Mouse (Mus musculus): ENCODE data around the gene Gm11549. TPM values are rescaled to one million over a fixed set of nuclear protein-coding genes. Genes with fewer than 3 reads are reported as not detected.

Gm11549 gene
- polyA plus RNA-seq, 2 experiments, result 0.01 TPM; not detected in 1

DNA sequence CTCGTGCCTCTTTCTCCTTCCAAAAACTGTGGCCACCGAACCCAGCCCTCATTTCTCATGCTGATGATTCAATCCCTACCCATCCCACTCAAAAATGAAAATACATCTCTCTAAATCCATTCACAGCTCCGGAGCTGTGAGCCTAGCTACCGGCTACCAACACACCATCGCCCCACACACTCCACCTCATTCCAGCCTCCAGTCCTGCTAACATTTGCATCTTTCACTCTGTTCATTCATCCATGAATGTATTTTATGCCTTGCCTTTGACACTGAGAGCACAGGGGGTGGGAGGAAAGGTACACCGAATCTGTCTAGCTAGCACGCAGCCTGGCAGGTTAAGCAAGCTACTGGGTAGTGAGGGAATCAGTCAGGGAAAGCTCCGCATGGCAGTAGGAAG lies 42.8 kb downstream of the Gm11549 start:
- DNase-seq (ENCODE audit: low read depth in 3 of 3, low spot score in 3 of 3) (no peak), ATAC-seq (ENCODE audit: insufficient read depth) (no peak)
- Histone ChIP-seq H3K4me3 (ENCODE audit: insufficient read depth in 1 of 2, low read depth in 2 of 2, low read length in 2 of 2) (no peak overlapping the region), H3K4me1 (replicated peaks; ENCODE audit: control insufficient read depth in 2 of 2, insufficient read depth in 2 of 2, low read length in 1 of 2) (peaks cover 4 to 9% of the 10 kb centered on the region in 2 experiments; a peak in 2 of 4 replicates), H3K27me3 (ENCODE audit: control insufficient read depth, insufficient read depth, low read length) (no peaks in the 10 kb centered on the region), H3K4me2 (ENCODE audit: low read depth) (no peak overlapping the region), H3K9ac (replicated peaks) (no peak overlapping the region), H3K36me3 (replicated peaks; ENCODE audit: control insufficient read depth, insufficient read depth, low read depth) (no peaks in the 10 kb centered on the region), H3K9me3 (ENCODE audit: control insufficient read depth, low read length) (no peaks in the 10 kb centered on the region), H3K27ac (no peak overlapping the region)
- TF ChIP-seq EP300 (IDR thresholded peaks at IDR 0.05; ENCODE audit: low read depth) (no peak), CTCF (IDR thresholded peaks at IDR 0.05; ENCODE audit: low read depth) (no peak)
- 73% methylated on average over 8 of the region's 8 CpGs for WGBS (ENCODE audit: insufficient replicate concordance)

DNA sequence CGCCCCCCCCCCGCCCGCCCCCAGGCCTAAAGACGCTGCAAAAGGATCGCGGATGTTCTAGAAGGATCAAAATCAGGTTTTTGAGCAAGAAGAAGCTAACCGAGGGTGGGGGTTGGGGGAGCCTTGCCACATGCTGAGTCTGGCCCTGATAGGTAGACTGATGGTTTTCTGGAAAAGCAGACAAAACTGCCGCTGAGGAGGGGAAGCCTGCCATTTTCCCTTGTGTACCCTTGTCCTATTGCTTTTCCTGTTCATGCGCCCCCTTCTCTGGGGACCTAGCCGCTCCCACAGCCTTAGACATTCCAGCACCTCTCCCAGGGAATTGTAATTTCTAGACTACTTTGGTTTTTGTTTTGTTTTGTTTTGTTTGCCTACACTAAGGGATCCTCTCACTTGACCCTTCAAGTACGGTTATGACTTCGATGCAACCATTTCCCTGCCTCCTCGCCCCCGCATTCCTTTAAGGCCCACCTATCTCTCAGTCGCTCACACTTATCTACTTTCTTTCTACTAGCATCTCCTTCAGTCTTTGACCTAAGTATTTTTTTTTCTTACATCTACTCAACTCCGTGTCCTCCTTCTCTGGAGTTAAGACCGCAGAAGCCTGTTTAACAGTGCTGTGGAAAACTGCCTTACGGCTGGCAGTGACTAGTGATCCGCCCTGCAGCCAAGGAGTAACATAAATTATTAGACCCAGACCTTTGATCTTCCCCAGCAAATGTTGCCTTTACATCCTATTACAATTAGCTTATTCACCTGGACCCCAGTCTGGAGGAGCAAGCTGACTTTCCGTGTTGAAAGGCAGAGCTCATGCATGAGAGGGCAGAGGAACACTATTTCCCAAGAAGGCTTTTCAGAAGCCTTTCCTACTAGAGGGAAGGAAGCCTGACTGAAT lies 45.1 kb downstream of the Gm11549 start:
- Histone ChIP-seq H3K4me1 (replicated peaks; ENCODE audit: control insufficient read depth in 2 of 2, insufficient read depth in 2 of 2, low read length in 1 of 2) (peaks cover 4 to 8% of the 10 kb centered on the region in 2 experiments; a peak in 2 of 4 replicates), H3K9me3 (ENCODE audit: control insufficient read depth, low read length) (no peaks in the 10 kb centered on the region), H3K4me2 (ENCODE audit: low read depth) (peak overlapping the region; percentile 87), H3K36me3 (replicated peaks; ENCODE audit: control insufficient read depth, insufficient read depth, low read depth) (no peaks in the 10 kb centered on the region), H3K9ac (replicated peaks) (peak overlapping the region; percentile 50), H3K4me3 (ENCODE audit: insufficient read depth in 1 of 2, low read depth in 2 of 2, low read length in 2 of 2) (peak overlapping the region; percentile 50 to 63), H3K27me3 (ENCODE audit: control insufficient read depth, insufficient read depth, low read length) (no peaks in the 10 kb centered on the region), H3K27ac (no peak overlapping the region)
- no peak for TF ChIP-seq EP300 (IDR thresholded peaks at IDR 0.05; ENCODE audit: low read depth)
- no peak for TF ChIP-seq CTCF (IDR thresholded peaks at IDR 0.05; ENCODE audit: low read depth)
- no peak for ATAC-seq (ENCODE audit: insufficient read depth)
- WGBS (ENCODE audit: insufficient replicate concordance), result 39% methylated on average over 20 of the region's 20 CpGs
- DNase-seq (ENCODE audit: low read depth in 3 of 3, low spot score in 3 of 3), result no peak

- Histone ChIP-seq H3K4me2 (ENCODE audit: low read depth) (peak within 1 kb of the TSS; percentile 87), H3K4me1 (replicated peaks; ENCODE audit: control insufficient read depth in 2 of 2, insufficient read depth in 2 of 2, low read length in 1 of 2) (peaks cover 4 to 8% of the 10 kb centered on the region in 2 experiments; a peak in 2 of 4 replicates), H3K9me3 (ENCODE audit: control insufficient read depth, low read length) (no peaks in the 10 kb centered on the region), H3K4me3 (ENCODE audit: insufficient read depth in 1 of 2, low read depth in 2 of 2, low read length in 2 of 2) (peak within 1 kb of the TSS; percentile 63 to 75), H3K27ac (no peak within 1 kb of the TSS), H3K27me3 (ENCODE audit: control insufficient read depth, insufficient read depth, low read length) (no peaks in the 10 kb centered on the region), H3K36me3 (replicated peaks; ENCODE audit: control insufficient read depth, insufficient read depth, low read depth) (no peaks in the 10 kb centered on the region), H3K9ac (replicated peaks) (peak within 1 kb of the TSS; percentile 50)
- DNase-seq (ENCODE audit: low read depth in 3 of 3, low spot score in 3 of 3) (peak; percentile 86 to 90 (median 89)), ATAC-seq (ENCODE audit: insufficient read depth) (peak; percentile 98)
- TF ChIP-seq CTCF (IDR thresholded peaks at IDR 0.05; ENCODE audit: low read depth) (peak; percentile 75), EP300 (IDR thresholded peaks at IDR 0.05; ENCODE audit: low read depth) (no peak)
- under 1% methylated on average over 32 of the region's 32 CpGs for WGBS (ENCODE audit: insufficient replicate concordance)
Observed at GRCm38 (mm10) chr3:36475532-36476087, 46.0 kb downstream of the Gm11549 start, which contains the start of the genes Anxa5 and 1810062G17Rik. Gene Anxa5 (minus strand): TSS chr3:36475894. Gene 1810062G17Rik (plus strand): TSS chr3:36475937.

GRCm38 (mm10) chr3:36474938-36475483 lies 46.6 kb downstream of the Gm11549 start:
- H3K4me1 ChIP-seq (replicated peaks; ENCODE audit: control insufficient read depth in 2 of 2, insufficient read depth in 2 of 2, low read length in 1 of 2), result peaks cover 4 to 8% of the 10 kb centered on the region in 2 experiments; a peak in 2 of 4 replicates
- H3K4me3 ChIP-seq (ENCODE audit: insufficient read depth in 1 of 2, low read depth in 2 of 2, low read length in 2 of 2), result peak overlapping the region; percentile 63 to 75
- TF ChIP-seq CTCF (IDR thresholded peaks at IDR 0.05; ENCODE audit: low read depth), result no peak
- no peak for TF ChIP-seq EP300 (IDR thresholded peaks at IDR 0.05; ENCODE audit: low read depth)
- DNase-seq (ENCODE audit: low read depth in 3 of 3, low spot score in 3 of 3), result no peak
- peak overlapping the region; percentile 87 for H3K4me2 ChIP-seq (ENCODE audit: low read depth)
- no peaks in the 10 kb centered on the region for H3K36me3 ChIP-seq (replicated peaks; ENCODE audit: control insufficient read depth, insufficient read depth, low read depth)
- H3K9ac ChIP-seq (replicated peaks), result peak overlapping the region; percentile 25
- no peaks in the 10 kb centered on the region for H3K9me3 ChIP-seq (ENCODE audit: control insufficient read depth, low read length)
- H3K27me3 ChIP-seq (ENCODE audit: control insufficient read depth, insufficient read depth, low read length), result no peaks in the 10 kb centered on the region
- no peak for ATAC-seq (ENCODE audit: insufficient read depth)
- H3K27ac ChIP-seq, result no peak overlapping the region
- under 1% methylated on average over 24 of the region's 24 CpGs for WGBS (ENCODE audit: insufficient replicate concordance)
